Mouse (Mus musculus): ENCODE results near the gene Arhgef33. TPM values are rescaled to one million over a fixed set of nuclear protein-coding genes. Genes with fewer than 3 reads are reported as not detected.
"Not testable (repeated sequence)": the region's sequence is repeated elsewhere in the genome, so short reads cannot be mapped to it uniquely, and the experiment has no call there.

Gene Arhgef33
- polyA plus RNA-seq (2015; fragmentation: Nextera tagmentation; extraction: Ambion mirVana): 0.73 and 0.83 TPM in 2 replicates

GRCm38 (mm10) chr17:80307251-80307650, at the start of gene Arhgef33:
Arhgef33 (plus strand) TSS chr17:80307407.
- Histone ChIP-seq H3K27me3 (replicated peaks) (no peaks in the 10 kb centered on the region), H3K27ac (no peak within 1 kb of the TSS), H3K4me1 (replicated peaks) (no peaks in the 10 kb centered on the region), H3K4me2 (replicated peaks) (no peak within 1 kb of the TSS), H3K4me3 (replicated peaks) (no peak within 1 kb of the TSS), H3K9ac (no peak within 1 kb of the TSS), H3K36me3 (no peaks in the 10 kb centered on the region), H3K9me3 (no peaks in the 10 kb centered on the region)
- no peak for ATAC-seq
- 93% methylated on average over 1 of the region's 1 CpGs for WGBS

- Histone ChIP-seq H3K4me1 (replicated peaks) (no peaks in the 10 kb centered on the region), H3K9me3 (no peaks in the 10 kb centered on the region), H3K27ac (no peak overlapping the region), H3K27me3 (replicated peaks) (no peaks in the 10 kb centered on the region), H3K36me3 (peaks cover 17% of the 10 kb centered on the region; the same call in 1 of the 2 replicates), H3K4me2 (replicated peaks) (no peak overlapping the region), H3K9ac (no peak overlapping the region), H3K4me3 (replicated peaks) (no peak overlapping the region)
- ATAC-seq: no peak
- WGBS: 90% methylated on average over 4 of the region's 4 CpGs
Measured at GRCm38 (mm10) chr17:80267065-80267464, 40.1 kb upstream of the Arhgef33 start.

GRCm38 (mm10) chr17:80268151-80268550, 39.1 kb upstream of the Arhgef33 start:
- Histone ChIP-seq H3K36me3 (peaks cover 22% of the 10 kb centered on the region), H3K9me3 (no peaks in the 10 kb centered on the region), H3K4me2 (replicated peaks) (no peak overlapping the region), H3K4me3 (replicated peaks) (no peak overlapping the region), H3K9ac (no peak overlapping the region), H3K27me3 (replicated peaks) (no peaks in the 10 kb centered on the region), H3K4me1 (replicated peaks) (no peaks in the 10 kb centered on the region), H3K27ac (no peak overlapping the region)
- WGBS: 91% methylated on average over 3 of the region's 3 CpGs
- ATAC-seq: no peak

GRCm38 (mm10) chr17:80270622-80271021, 36.6 kb upstream of the Arhgef33 start:
- H3K27ac ChIP-seq; ATAC-seq; H3K4me1 ChIP-seq (replicated peaks); H3K4me2 ChIP-seq (replicated peaks); H3K9ac ChIP-seq; H3K4me3 ChIP-seq (replicated peaks); H3K9me3 ChIP-seq; H3K27me3 ChIP-seq (replicated peaks): not testable (repeated sequence)
- 94% methylated on average over 7 of the region's 7 CpGs for WGBS
- peaks cover 22% of the 10 kb centered on the region for H3K36me3 ChIP-seq

- Histone ChIP-seq H3K27me3 (replicated peaks) (no peaks in the 10 kb centered on the region), H3K27ac (no peak overlapping the region), H3K4me1 (replicated peaks) (no peaks in the 10 kb centered on the region), H3K4me3 (replicated peaks) (no peak overlapping the region), H3K36me3 (peaks cover 18% of the 10 kb centered on the region; the same call in 1 of the 2 replicates), H3K9ac (no peak overlapping the region), H3K4me2 (replicated peaks) (no peak overlapping the region), H3K9me3 (no peaks in the 10 kb centered on the region)
- no peak for ATAC-seq
- WGBS: 81% methylated on average over 4 of the region's 4 CpGs
Measured at GRCm38 (mm10) chr17:80278255-80278654, 29.0 kb upstream of the Arhgef33 start.

GRCm38 (mm10) chr17:80279340-80280070, 27.7 kb upstream of the Arhgef33 start:
- no peak overlapping the region for H3K27ac ChIP-seq
- H3K27me3 ChIP-seq (replicated peaks): no peaks in the 10 kb centered on the region
- no peak overlapping the region for H3K4me2 ChIP-seq (replicated peaks)
- ATAC-seq: no peak
- H3K36me3 ChIP-seq: peaks cover 18% of the 10 kb centered on the region; the same call in 1 of the 2 replicates
- H3K9ac ChIP-seq: no peak overlapping the region
- no peaks in the 10 kb centered on the region for H3K9me3 ChIP-seq
- H3K4me3 ChIP-seq (replicated peaks): no peak overlapping the region
- no peaks in the 10 kb centered on the region for H3K4me1 ChIP-seq (replicated peaks)
- WGBS: 88% methylated on average over 8 of the region's 8 CpGs

- H3K36me3 ChIP-seq: peaks cover 5% of the 10 kb centered on the region; the same call in 1 of the 2 replicates
- H3K4me3 ChIP-seq (replicated peaks): no peak overlapping the region
- no peaks in the 10 kb centered on the region for H3K9me3 ChIP-seq
- H3K4me2 ChIP-seq (replicated peaks): no peak overlapping the region
- 82% methylated on average over 4 of the region's 4 CpGs for WGBS
- H3K27me3 ChIP-seq (replicated peaks): no peaks in the 10 kb centered on the region
- H3K9ac ChIP-seq: no peak overlapping the region
- H3K4me1 ChIP-seq (replicated peaks): peaks cover 12% of the 10 kb centered on the region; the same call in 1 of the 2 replicates
- ATAC-seq: no peak
- no peak overlapping the region for H3K27ac ChIP-seq
Measured at GRCm38 (mm10) chr17:80284446-80284845, 22.8 kb upstream of the Arhgef33 start.

GRCm38 (mm10) chr17:80288012-80288411, 19.2 kb upstream of the Arhgef33 start:
- Histone ChIP-seq H3K36me3 (no peaks in the 10 kb centered on the region), H3K27me3 (replicated peaks) (no peaks in the 10 kb centered on the region), H3K4me3 (replicated peaks) (no peak overlapping the region), H3K9me3 (no peaks in the 10 kb centered on the region), H3K9ac (no peak overlapping the region), H3K27ac (no peak overlapping the region), H3K4me1 (replicated peaks) (peaks cover 12% of the 10 kb centered on the region; the same call in 1 of the 2 replicates), H3K4me2 (replicated peaks) (no peak overlapping the region)
- no peak for ATAC-seq
- 63% methylated on average over 6 of the region's 6 CpGs for WGBS

- peaks cover 12% of the 10 kb centered on the region; the same call in 1 of the 2 replicates for H3K4me1 ChIP-seq (replicated peaks)
- under 1% methylated on average over 30 of the region's 30 CpGs for WGBS
- no peak for ATAC-seq
- H3K27me3 ChIP-seq (replicated peaks): no peaks in the 10 kb centered on the region
- H3K9ac ChIP-seq: peak overlapping the region; percentile 88
- peak overlapping the region; percentile 77 for H3K27ac ChIP-seq
- H3K36me3 ChIP-seq: no peaks in the 10 kb centered on the region
- H3K9me3 ChIP-seq: no peaks in the 10 kb centered on the region
- H3K4me2 ChIP-seq (replicated peaks): peak overlapping the region; percentile 63
- peak overlapping the region; percentile 94 for H3K4me3 ChIP-seq (replicated peaks)
Measured at GRCm38 (mm10) chr17:80289280-80290073, 17.7 kb upstream of the Arhgef33 start.

GRCm38 (mm10) chr17:80290074-80290657, 17.0 kb upstream of the Arhgef33 start, which contains the start of the genes Morn2 and Dhx57:
Morn2 (plus strand) TSS chr17:80290203.
Dhx57 (minus strand) TSS chr17:80290476.
- Histone ChIP-seq H3K36me3 (no peaks in the 10 kb centered on the region), H3K4me3 (replicated peaks) (peak within 1 kb of the TSS; percentile 94), H3K27ac (peak within 1 kb of the TSS; percentile 77), H3K4me2 (replicated peaks) (peak within 1 kb of the TSS; percentile 63), H3K27me3 (replicated peaks) (no peaks in the 10 kb centered on the region), H3K9ac (peak within 1 kb of the TSS; percentile 88), H3K9me3 (no peaks in the 10 kb centered on the region), H3K4me1 (replicated peaks) (peaks cover 12% of the 10 kb centered on the region; the same call in 1 of the 2 replicates)
- under 1% methylated on average over 34 of the region's 35 CpGs for WGBS
- ATAC-seq: peak; percentile 100

GRCm38 (mm10) chr17:80291148-80291547, 16.1 kb upstream of the Arhgef33 start:
- Histone ChIP-seq H3K4me1 (replicated peaks) (peaks cover 12% of the 10 kb centered on the region; the same call in 1 of the 2 replicates), H3K9ac (no peak overlapping the region), H3K4me2 (replicated peaks) (no peak overlapping the region), H3K9me3 (no peaks in the 10 kb centered on the region), H3K27me3 (replicated peaks) (no peaks in the 10 kb centered on the region), H3K27ac (no peak overlapping the region), H3K4me3 (replicated peaks) (no peak overlapping the region), H3K36me3 (no peaks in the 10 kb centered on the region)
- ATAC-seq: no peak
- WGBS: 21% methylated on average over 2 of the region's 2 CpGs

- Histone ChIP-seq H3K9me3 (no peaks in the 10 kb centered on the region), H3K27me3 (replicated peaks) (no peaks in the 10 kb centered on the region), H3K9ac (no peak overlapping the region), H3K36me3 (no peaks in the 10 kb centered on the region), H3K4me3 (replicated peaks) (no peak overlapping the region), H3K27ac (no peak overlapping the region), H3K4me1 (replicated peaks) (no peaks in the 10 kb centered on the region), H3K4me2 (replicated peaks) (no peak overlapping the region)
- 89% methylated on average over 5 of the region's 5 CpGs for WGBS
- ATAC-seq: no peak
Measured at GRCm38 (mm10) chr17:80295258-80295657, 11.9 kb upstream of the Arhgef33 start.

Measured in intestine, embryonic 15.5 days (tissue).